Mouse (Mus musculus): Measurements from ENCODE around the gene Nemp1. TPM values are rescaled to one million over a fixed set of nuclear protein-coding genes. Genes with fewer than 3 reads are reported as not detected.
A peak's percentile ranks its signal among the peaks of the same experiment; 100 is the strongest.

The Nemp1 gene
- 10.5 and 11.2 TPM in 2 replicates for polyA plus RNA-seq (2014; fragmentation: Nextera tagmentation; extraction: Ambion mirVana)

DNA sequence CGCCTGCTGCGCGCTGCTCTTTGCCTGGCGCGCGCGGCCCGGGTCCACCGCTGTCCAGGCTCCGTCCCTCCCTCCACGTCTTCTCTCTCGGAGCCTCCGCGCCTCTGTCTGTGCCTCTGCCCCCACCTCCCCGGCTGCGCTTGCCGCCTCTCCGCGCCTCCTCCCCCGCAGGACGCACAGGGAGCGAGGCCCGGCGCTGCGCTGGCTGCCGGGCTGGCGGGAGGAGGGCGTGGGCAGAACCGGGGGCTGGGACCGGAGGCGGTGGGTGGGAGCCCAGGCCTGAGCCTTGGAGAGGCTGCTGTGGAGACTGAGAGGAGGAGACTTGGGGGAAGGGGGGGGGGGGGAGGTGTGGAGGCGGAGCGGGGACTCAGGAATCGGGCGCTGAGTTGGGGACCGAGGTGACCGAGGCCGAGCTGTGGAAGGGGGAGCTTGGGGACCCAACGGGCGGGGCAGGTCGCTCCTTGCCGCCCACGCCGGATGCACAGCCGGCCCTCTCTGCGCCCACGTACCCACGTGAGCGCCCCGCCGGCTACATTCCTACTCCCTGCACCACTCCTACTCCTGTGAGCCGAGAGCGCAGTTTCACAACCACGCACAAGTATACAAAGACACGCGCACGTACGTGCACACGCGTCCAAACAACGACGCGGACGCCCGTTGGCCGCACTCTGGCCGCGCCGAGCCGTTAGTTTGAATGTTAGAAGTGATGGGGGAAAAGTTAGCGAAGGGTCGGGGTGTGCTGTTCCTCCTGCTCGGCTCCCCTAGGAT lies at the start of gene Nemp1:
Gene Nemp1, plus strand, starts transcription at position 401 of the 768 bp plus-strand sequence.
- WGBS, result 1% methylated on average over 65 of the region's 73 CpGs
- ATAC-seq (replicated peaks; ENCODE audit: low FRiP score), result peak; percentile 42
- H3K27ac ChIP-seq (ENCODE audit: low read depth, low read length), result peak within 1 kb of the TSS; percentile 89

DNA sequence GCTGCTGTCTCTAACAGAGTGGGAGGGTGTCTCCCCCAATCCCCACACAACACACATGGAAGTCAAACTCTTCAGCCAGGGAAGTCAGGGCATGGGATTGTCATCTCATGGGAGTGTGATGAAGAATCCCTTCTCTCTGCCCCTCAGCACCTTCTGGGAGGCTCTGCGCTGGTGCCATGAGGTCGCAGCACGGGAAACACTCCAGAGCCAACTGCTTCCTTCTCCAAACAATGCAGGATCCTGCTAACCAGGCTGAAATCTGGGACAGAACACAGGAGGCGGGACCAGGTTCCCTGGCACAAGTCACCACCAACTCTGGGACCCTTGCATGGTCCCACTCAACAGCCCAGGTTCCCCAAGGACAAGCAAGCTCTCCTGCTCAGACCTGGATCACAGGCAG lies 49.4 kb upstream of the Nemp1 start:
- Histone ChIP-seq H3K27ac (ENCODE audit: low read depth, low read length) (peak overlapping the region; percentile 59), H3K4me2 (peak overlapping the region; percentile 84), H3K9ac (ENCODE audit: low read depth, low read length) (no peak overlapping the region), H3K9me3 (ENCODE audit: control insufficient read depth, low read length) (no peaks in the 10 kb centered on the region), H3K36me3 (ENCODE audit: control insufficient read depth, insufficient read depth, low read length) (peaks cover under 1% of the 10 kb centered on the region; the same call in 1 of the 2 replicates), H3K4me1 (replicated peaks; ENCODE audit: control insufficient read depth, insufficient read depth, low read length) (peaks cover 60% of the 10 kb centered on the region), H3K4me3 (ENCODE audit: low read depth, low read length) (0 out of 2 replicates have a peak overlapping the region, but pooled peaks have one; percentile 15), H3K27me3 (replicated peaks; ENCODE audit: control insufficient read depth, insufficient read depth, low read length) (peaks cover 52% of the 10 kb centered on the region)
- DNase-seq (ENCODE audit: low spot score), result no peak
- ATAC-seq (replicated peaks; ENCODE audit: low FRiP score), result no peak
- 42% methylated on average over 4 of the region's 4 CpGs for WGBS

More for the DNA sequence above, at the start of gene Nemp1:
- no peaks in the 10 kb centered on the region for H3K9me3 ChIP-seq (ENCODE audit: control insufficient read depth, low read length)
- peak within 1 kb of the TSS; percentile 63 for H3K4me3 ChIP-seq (ENCODE audit: low read depth, low read length)
- DNase-seq (ENCODE audit: low spot score), result peak; percentile 78
- peaks cover 60% of the 10 kb centered on the region for H3K27me3 ChIP-seq (replicated peaks; ENCODE audit: control insufficient read depth, insufficient read depth, low read length)
- H3K36me3 ChIP-seq (ENCODE audit: control insufficient read depth, insufficient read depth, low read length), result no peaks in the 10 kb centered on the region
- H3K9ac ChIP-seq (ENCODE audit: low read depth, low read length), result peak within 1 kb of the TSS; percentile 31
- peaks cover 49% of the 10 kb centered on the region for H3K4me1 ChIP-seq (replicated peaks; ENCODE audit: control insufficient read depth, insufficient read depth, low read length)
- peak within 1 kb of the TSS; percentile 93 for H3K4me2 ChIP-seq

GRCm38 (mm10) chr10:127618173-127618572 lies 48.5 kb upstream of the Nemp1 start:
- Histone ChIP-seq H3K27ac (ENCODE audit: low read depth, low read length) (peak overlapping the region; percentile 8; the same call in 1 of the 2 replicates), H3K4me1 (replicated peaks; ENCODE audit: control insufficient read depth, insufficient read depth, low read length) (peaks cover 58% of the 10 kb centered on the region), H3K36me3 (ENCODE audit: control insufficient read depth, insufficient read depth, low read length) (no peaks in the 10 kb centered on the region), H3K4me3 (ENCODE audit: low read depth, low read length) (no peak overlapping the region), H3K9ac (ENCODE audit: low read depth, low read length) (no peak overlapping the region), H3K27me3 (replicated peaks; ENCODE audit: control insufficient read depth, insufficient read depth, low read length) (peaks cover 47% of the 10 kb centered on the region), H3K9me3 (ENCODE audit: control insufficient read depth, low read length) (no peaks in the 10 kb centered on the region), H3K4me2 (peak overlapping the region; percentile 84)
- WGBS, result 28% methylated on average over 6 of the region's 6 CpGs
- DNase-seq (ENCODE audit: low spot score), result no peak
- no peak for ATAC-seq (replicated peaks; ENCODE audit: low FRiP score)

DNA sequence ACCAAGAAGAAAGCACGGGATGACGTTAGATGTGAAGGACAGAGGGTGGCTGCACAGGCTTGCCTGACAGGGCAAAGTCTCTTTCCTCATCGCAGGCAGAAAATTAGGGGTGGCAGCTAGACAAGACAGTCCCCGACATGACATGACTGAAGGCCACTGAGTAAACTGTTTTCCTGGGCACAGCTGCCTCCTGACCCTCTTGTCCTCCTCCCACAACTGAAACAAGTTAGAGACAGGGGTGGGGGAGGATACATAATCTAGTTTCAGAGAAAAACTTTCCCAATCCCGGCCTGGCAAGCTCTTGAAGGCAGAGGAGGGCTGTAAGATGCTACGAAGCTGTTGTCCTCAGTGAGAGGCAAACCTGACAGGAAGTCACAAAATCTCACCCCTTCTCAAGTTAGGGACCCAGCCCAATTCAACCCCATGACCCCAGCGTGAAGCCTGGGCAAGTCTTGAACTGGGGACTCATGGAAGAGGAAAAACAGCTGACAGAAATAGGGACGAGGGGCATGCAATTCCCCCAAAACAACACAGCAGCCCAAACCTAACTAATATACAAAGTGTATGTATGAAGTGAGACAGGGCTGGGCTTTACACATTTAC lies 47.5 kb upstream of the Nemp1 start:
- H3K4me1 ChIP-seq (replicated peaks; ENCODE audit: control insufficient read depth, insufficient read depth, low read length), result peaks cover 50% of the 10 kb centered on the region
- no peaks in the 10 kb centered on the region for H3K9me3 ChIP-seq (ENCODE audit: control insufficient read depth, low read length)
- 28% methylated on average over 8 of the region's 8 CpGs for WGBS
- no peaks in the 10 kb centered on the region for H3K36me3 ChIP-seq (ENCODE audit: control insufficient read depth, insufficient read depth, low read length)
- H3K27me3 ChIP-seq (replicated peaks; ENCODE audit: control insufficient read depth, insufficient read depth, low read length), result peaks cover 47% of the 10 kb centered on the region
- H3K9ac ChIP-seq (ENCODE audit: low read depth, low read length), result peak overlapping the region; percentile 42; the same call in 1 of the 2 replicates
- H3K4me2 ChIP-seq, result peak overlapping the region; percentile 84
- ATAC-seq (replicated peaks; ENCODE audit: low FRiP score) (no peak), DNase-seq (ENCODE audit: low spot score) (no peak)
- H3K27ac ChIP-seq (ENCODE audit: low read depth, low read length), result peak overlapping the region; percentile 59; the same call in 1 of the 2 replicates
- peak overlapping the region; percentile 58 for H3K4me3 ChIP-seq (ENCODE audit: low read depth, low read length)

GRCm38 (mm10) chr10:127619941-127620405 lies 46.7 kb upstream of the Nemp1 start:
- Histone ChIP-seq H3K4me2 (peak overlapping the region; percentile 84), H3K27ac (ENCODE audit: low read depth, low read length) (peak overlapping the region; percentile 59), H3K27me3 (replicated peaks; ENCODE audit: control insufficient read depth, insufficient read depth, low read length) (peaks cover 47% of the 10 kb centered on the region), H3K9ac (ENCODE audit: low read depth, low read length) (peak overlapping the region; percentile 42), H3K4me1 (replicated peaks; ENCODE audit: control insufficient read depth, insufficient read depth, low read length) (peaks cover 42% of the 10 kb centered on the region), H3K4me3 (ENCODE audit: low read depth, low read length) (peak overlapping the region; percentile 58), H3K9me3 (ENCODE audit: control insufficient read depth, low read length) (no peaks in the 10 kb centered on the region), H3K36me3 (ENCODE audit: control insufficient read depth, insufficient read depth, low read length) (no peaks in the 10 kb centered on the region)
- no peak for DNase-seq (ENCODE audit: low spot score)
- WGBS, result 13% methylated on average over 12 of the region's 12 CpGs
- ATAC-seq (replicated peaks; ENCODE audit: low FRiP score), result no peak

DNA sequence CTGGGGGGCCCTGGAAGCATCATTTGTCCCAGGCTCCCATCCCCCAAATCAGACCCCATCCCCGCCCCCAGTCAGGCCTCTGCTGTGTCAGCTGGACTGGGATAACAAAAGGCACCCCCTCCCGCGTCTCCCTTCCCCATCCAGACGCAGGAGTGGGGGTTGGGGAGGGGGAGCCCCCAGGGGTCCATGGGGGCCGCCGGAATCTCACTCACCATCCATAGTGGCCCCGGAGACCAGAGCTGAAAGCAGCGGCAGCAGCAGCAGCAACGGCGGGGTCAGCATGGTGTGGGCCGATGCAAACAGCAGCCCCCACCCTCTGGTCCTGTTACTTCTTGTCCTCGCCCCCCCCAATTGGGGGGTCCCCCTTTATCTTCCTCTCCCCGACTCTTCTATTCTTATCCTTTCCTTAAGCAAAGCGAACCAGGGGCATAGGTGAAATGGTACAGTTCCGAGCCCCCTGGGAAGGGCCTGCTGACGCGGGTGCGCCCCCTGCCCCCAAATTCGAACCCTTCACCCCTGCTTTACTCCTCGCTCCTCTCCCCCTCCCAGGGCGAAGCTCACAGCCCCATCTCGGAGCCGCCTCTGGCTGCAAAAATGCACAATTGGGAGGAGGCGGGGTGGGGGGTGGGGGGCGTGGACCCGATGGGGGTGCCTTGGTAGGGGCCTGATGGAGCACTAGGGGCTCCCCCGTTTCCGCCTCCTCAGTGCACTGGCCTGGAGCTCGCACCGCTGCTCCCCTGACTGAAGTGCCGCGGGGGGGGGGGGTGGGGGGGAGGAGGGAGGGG lies 46.1 kb upstream of the Nemp1 start, which contains the start of gene Lrp1:
Gene Lrp1, minus strand, starts transcription at position 743 of the 785 bp plus-strand sequence.
- Histone ChIP-seq H3K27ac (ENCODE audit: low read depth, low read length) (peak within 1 kb of the TSS; percentile 89), H3K4me2 (peak within 1 kb of the TSS; percentile 84), H3K9ac (ENCODE audit: low read depth, low read length) (peak within 1 kb of the TSS; percentile 59), H3K4me3 (ENCODE audit: low read depth, low read length) (peak within 1 kb of the TSS; percentile 58), H3K27me3 (replicated peaks; ENCODE audit: control insufficient read depth, insufficient read depth, low read length) (peaks cover 46% of the 10 kb centered on the region), H3K36me3 (ENCODE audit: control insufficient read depth, insufficient read depth, low read length) (no peaks in the 10 kb centered on the region), H3K4me1 (replicated peaks; ENCODE audit: control insufficient read depth, insufficient read depth, low read length) (peaks cover 36% of the 10 kb centered on the region), H3K9me3 (ENCODE audit: control insufficient read depth, low read length) (no peaks in the 10 kb centered on the region)
- 4% methylated on average over 25 of the region's 32 CpGs for WGBS
- DNase-seq (ENCODE audit: low spot score) (no peak), ATAC-seq (replicated peaks; ENCODE audit: low FRiP score) (peak; percentile 53)

DNA sequence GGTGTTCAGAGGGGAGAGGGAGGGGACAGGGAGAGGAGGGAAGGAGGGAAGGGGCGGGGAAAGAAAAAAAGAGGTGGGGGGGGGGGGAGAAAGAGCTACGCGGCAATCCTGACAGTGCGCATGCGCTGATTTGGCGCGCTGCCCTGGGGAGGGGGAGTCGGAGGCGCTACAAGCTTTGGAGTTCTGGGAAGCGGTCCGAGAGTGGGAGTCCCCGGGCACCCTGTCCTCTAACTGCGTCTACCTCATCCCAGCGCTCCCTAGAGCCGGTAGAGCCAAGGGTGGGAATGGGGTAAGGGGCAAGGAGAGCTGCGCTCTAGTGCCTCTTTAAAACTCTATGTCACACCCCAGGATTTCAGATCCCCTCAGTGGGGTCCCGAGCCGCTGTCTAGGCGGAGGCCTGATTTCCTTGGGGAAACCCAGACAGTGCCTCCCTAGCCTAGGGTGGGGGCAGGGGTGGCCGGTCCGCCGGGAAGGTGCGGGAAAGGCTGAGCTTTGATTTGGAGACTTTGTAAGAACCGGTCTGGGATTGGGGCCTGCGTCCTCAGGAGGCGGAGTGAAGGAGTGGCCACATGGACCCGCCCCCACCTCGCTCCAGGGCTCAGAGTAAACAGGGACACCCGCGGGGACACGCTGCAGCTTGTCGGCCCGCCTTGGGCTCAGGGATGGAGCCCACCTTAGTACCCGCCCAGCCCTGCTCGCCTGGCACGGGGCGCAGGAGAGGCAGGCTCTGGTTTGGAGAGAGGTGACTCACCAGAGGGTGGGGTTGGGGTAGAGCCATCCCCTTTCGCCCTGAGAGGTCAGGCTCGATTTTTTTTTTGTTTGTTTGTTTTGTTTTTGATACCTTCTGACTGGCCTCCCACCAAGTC lies 45.3 kb upstream of the Nemp1 start:
- Histone ChIP-seq H3K36me3 (ENCODE audit: control insufficient read depth, insufficient read depth, low read length) (no peaks in the 10 kb centered on the region), H3K27me3 (replicated peaks; ENCODE audit: control insufficient read depth, insufficient read depth, low read length) (peaks cover 45% of the 10 kb centered on the region), H3K27ac (ENCODE audit: low read depth, low read length) (peak overlapping the region; percentile 89), H3K4me3 (ENCODE audit: low read depth, low read length) (peak overlapping the region; percentile 58), H3K9ac (ENCODE audit: low read depth, low read length) (peak overlapping the region; percentile 59), H3K4me1 (replicated peaks; ENCODE audit: control insufficient read depth, insufficient read depth, low read length) (peaks cover 29% of the 10 kb centered on the region), H3K4me2 (peak overlapping the region; percentile 84), H3K9me3 (ENCODE audit: control insufficient read depth, low read length) (peaks cover 2% of the 10 kb centered on the region)
- ATAC-seq (replicated peaks; ENCODE audit: low FRiP score), result peak; percentile 74
- under 1% methylated on average over 35 of the region's 39 CpGs for WGBS
- peak; percentile 82 for DNase-seq (ENCODE audit: low spot score)
